Mouse (Mus musculus) heart, adult 2 months (tissue): ENCODE data around the gene Tmem44.

Source experiments
- CTCF ChIP-seq: fragments of 200-600 bp; IDR thresholded peaks from 2 replicates; pipeline ENCODE4 v1.8.1; 2022; ENCODE audit warnings: antibody characterized with exemption, mild to moderate bottlenecking, moderate library complexity
- EP300 ChIP-seq: fragments of 200-500 bp; IDR thresholded peaks from 2 replicates; pipeline ENCODE4 v1.6.1; 2011; ENCODE audit warnings: low read depth, low read length, control low read depth; ENCODE audit not compliant: insufficient read depth
- POLR2A ChIP-seq: fragments of 200-500 bp; IDR thresholded peaks from 2 replicates; pipeline ENCODE4 v1.6.1; 2011; ENCODE audit warnings: mild to moderate bottlenecking, low read depth, low read length, control low read depth; ENCODE audit not compliant: insufficient read depth

DNA sequence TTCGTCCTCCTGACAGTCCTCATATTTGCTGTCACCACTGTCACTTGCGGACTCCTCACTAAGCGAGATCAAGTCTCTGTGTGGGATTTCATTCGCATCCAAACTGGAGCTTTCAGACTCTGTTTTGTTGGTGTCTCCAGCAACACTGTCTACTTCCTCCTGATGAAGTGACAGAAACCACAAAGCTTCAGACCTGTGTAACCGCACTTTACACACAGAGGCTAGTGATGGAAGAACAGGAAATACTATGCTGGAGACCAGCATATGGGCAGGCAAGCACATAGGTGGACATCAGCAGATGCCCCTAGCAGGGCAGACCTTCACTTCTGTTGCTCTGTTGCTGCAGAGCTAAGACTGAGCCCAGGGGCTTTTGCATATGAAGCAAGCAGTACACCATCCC lies 20.7 kb upstream of the Tmem44 start:
- TF ChIP-seq CTCF (no peak), POLR2A (no peak), EP300 (no peak)
